Mouse (Mus musculus) E14TG2a.4 (cell line): ENCODE data around the gene Vcl.

Experiments used
- CTCF ChIP-seq: conservative IDR thresholded peaks from 2 replicates; pipeline ENCODE4 v1.5.1; 2014; ENCODE audit warnings: low read length
- POU5F1 ChIP-seq: IDR thresholded peaks from 2 replicates; pipeline ENCODE4 v1.6.1; 2014; ENCODE audit warnings: low read length, borderline replicate concordance

GRCm38 (mm10) chr14:21082823-21083222, 153.6 kb downstream of the Vcl start:
- TF ChIP-seq CTCF (no peak), POU5F1 (no peak)
